Mouse (Mus musculus): ENCODE measurements at regions not wholly inside any gene's neighbourhood (a gene's known extent, or its start where the extent isn't known, plus 50 kb on each side); places are given as distances from the start of the nearest gene placed in this dataset.

DNA sequence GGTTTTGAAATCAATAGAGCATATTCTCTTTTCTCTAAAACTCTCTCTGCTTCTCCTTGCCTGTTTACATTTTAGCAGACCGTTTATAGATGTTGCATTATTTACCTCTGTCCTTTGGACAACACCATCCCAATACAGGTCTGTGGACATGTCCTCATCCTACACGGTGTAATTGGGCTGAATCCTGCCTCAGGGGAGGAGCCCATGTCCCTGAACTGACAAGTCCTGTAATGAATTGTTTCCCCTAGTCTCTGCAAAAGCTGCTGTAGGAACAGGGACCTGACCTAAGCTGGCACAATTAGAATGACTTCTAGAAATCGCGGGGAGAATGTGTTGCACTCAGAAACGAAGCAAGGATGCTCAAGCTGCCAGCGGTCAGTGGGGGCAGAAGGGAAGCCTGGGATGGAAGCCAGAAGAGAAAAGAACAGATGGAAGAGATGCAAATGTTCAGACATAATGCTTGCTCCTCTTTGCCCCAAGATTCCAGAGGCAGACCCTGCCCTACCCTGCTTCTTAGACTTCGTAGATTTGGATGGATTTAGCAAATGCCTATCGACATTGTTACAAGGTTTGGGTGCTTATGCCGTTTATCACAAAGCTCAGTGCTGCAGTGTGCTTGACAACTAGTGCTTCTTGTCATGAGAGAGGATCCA is 911.5 kb downstream of the Basp1 start:
- TF ChIP-seq CTCF (conservative IDR thresholded peaks at IDR 0.05; ENCODE audit: low read length) (no peak), NANOG (IDR thresholded peaks at IDR 0.05; ENCODE audit: borderline replicate concordance, low read length) (no peak), POU5F1 (IDR thresholded peaks at IDR 0.05; ENCODE audit: borderline replicate concordance, low read length) (no peak)
